Mouse (Mus musculus) spleen, postnatal 4 days (tissue): ENCODE data around the gene Olfr372.
"Not testable (repeated sequence)": the region's sequence is repeated elsewhere in the genome, so short reads cannot be mapped to it uniquely, and the experiment has no call there.

Experiments
- DNase-seq, 2 experiments: peaks; one replicate each; pipeline ENCODE4 v3.0.0; 2022; ENCODE audit warnings: low spot score in 2 of 2

The Olfr372 gene

DNA sequence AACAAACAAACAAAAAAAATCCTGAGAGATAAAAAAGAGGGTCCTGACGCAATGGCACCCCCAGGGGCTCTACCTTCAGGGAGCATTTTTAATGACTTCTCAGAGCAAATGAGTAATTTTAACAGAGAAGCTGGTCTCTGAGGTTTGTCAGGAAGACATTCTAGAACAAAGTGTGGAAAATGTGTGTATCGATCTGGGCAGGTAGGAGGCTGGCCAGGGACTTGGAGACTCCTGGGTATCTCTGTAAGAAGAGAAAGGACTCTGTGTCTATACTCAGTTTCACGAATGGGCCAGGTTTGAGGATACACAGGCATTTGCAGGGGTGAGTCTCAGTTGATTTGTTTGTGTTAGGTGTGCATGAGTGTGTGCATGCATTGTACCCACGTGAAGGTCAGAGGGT is at the start of gene Olfr372:
Gene Olfr372, plus strand, starts transcription at position 301 of the 400 bp plus-strand sequence.
- not testable (repeated sequence) for DNase-seq

DNA sequence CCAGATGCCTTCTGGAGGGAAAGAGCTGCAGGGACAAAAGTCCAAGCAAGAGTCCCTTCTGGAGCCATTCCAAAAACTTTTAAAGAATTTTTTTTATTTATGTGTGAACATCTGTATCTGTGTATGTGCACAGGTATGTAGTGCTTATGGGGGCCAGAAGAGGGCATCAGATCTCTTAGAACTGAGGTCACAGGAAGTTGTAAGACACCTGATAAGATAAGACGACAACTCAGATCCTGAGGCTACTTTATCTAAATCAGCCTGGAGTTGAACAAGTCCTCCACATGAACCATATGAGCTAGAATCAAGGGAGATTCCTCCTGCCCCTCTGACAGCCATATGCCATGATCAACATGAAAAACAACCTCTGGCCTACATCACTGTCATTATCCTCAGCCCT is 41.6 kb upstream of the Olfr372 start:
- no peak for DNase-seq

- DNase-seq, result no peak
Observed at GRCm38 (mm10) chr8:72000223-72000622, 40.8 kb upstream of the Olfr372 start.

DNA sequence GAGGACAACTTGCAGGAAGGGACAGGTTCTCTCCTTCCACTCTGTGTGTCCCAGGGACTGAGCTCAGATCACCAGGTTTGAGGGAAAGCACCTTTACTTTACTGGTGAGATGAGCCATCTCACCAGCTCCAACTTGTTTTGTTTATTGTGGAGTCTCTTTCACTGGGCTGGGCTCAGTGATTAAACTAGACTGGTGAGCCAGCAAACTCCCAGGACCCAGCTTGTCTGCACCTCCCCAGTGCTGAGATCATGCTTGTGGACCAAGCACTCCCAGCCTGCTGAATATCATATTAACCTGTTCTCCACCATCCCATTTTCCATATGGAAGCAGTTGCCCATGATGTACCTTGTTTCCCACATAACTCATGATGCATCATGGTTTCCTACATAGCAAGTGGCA is 38.1 kb upstream of the Olfr372 start:
- DNase-seq, result no peak

- DNase-seq, result no peak
Observed at GRCm38 (mm10) chr8:72005912-72006311, 35.1 kb upstream of the Olfr372 start.

- DNase-seq, result peak in 1 of 2 experiments; percentile 60
Observed at GRCm38 (mm10) chr8:72006763-72007162, 34.3 kb upstream of the Olfr372 start.

DNA sequence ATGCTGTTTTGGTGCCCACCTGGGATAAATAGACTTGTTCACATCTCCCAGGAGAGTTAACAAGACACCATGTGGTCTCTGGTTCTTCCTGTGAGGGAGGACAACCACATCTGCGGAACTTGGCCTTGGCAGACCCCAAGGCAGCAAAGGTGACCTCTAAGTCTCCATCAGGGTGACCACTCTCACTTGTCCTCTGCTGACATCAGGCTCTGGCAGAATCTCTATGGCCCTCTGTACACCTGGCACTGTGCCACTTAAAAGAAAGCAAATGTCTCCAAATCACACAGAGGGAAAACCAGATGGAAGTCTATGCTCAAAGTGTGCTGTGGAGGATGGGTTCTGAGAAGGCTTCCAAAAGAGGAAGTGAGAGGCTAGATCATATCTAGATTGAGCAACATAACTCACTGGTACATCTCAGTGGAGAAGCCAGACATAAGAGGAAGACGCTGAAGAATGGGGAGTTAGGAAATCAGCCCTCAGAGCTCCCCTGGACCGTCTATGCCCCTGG is 32.8 kb upstream of the Olfr372 start:
- peak; percentile 36 to 72 for DNase-seq

GRCm38 (mm10) chr8:72009473-72009872 is 31.5 kb upstream of the Olfr372 start, which contains the start of gene Cyp4f18:
Cyp4f18 (minus strand) TSS chr8:72009626.
- DNase-seq, result peak; percentile 69 to 82

DNA sequence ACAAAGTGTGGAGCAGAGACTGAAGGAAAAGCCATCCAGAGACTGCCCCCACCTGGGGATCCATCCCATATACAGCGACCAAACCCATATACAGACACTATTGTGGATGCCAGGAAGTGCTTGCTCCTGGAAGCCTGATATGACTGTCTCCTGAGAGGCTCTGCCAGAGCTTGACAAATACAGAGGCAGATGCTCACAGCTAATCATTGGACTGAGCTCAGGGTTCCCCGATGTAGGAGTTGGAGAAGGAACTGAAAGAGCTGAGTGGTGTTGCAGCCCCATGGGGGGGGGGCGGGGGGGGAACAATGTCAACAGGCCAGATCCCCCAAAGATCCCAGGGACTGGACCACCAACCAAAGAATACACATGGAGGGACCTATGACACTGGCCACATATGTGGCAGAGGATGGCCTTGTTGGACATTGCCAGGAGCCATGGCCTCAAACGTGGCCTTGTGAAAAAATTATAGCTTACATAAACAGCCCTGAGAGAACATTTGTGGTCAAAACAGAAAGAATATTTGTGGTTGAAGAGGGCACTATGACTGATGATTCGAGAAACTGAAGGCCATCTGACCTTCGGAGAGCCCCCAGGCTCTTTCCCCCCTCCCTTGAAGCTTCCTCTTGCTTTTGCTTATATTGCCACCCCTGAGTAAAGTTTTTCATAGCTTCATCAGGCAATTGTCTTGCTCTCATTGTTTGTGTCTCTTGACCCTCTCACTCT is 27.4 kb upstream of the Olfr372 start:
- DNase-seq, result not testable (repeated sequence)

DNA sequence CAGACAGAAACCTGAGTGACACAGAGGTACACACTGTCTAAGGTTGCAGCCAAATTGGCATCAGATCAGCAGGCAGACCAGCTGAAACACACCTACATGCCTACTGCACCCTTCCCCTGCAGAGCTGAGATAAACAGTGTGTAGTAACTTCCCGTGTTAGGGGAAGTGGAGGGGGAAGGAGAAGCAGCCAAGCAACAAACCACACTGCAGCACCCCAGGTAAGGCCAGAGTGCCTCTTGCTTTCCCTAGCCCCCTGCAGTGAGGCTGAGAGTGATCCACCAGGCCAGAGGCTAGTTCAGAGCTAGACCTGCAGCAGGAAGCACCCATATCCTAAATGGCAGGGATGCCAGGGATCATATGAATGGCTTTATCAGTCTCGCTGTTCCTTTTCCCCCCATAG is 23.7 kb upstream of the Olfr372 start:
- DNase-seq, result peak; percentile 51 to 79

- no peak for DNase-seq
Observed at GRCm38 (mm10) chr8:72018141-72018540, 22.9 kb upstream of the Olfr372 start.

- not testable (repeated sequence) for DNase-seq
Observed at GRCm38 (mm10) chr8:72019022-72019421, 22.0 kb upstream of the Olfr372 start.

DNA sequence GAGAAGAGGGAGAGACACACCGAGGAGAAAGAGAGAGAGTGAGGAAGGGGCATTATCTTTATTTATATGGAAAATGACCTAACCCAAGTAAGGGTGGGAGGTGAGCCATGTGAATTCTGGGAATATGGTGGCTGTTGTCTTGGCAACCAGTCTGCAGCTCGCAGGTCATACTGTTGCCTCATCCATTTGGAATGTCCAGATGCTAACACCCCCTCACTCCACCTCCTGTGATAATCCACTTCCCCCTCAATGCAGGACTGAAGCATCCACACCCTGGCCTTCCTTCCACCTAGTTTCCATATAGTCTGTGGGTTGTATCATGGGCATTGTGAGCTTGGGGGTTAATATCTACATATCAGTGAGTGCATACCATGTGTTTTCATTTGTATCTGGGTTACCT is 21.2 kb upstream of the Olfr372 start:
- no peak for DNase-seq

- peak; percentile 50 to 75 for DNase-seq
Observed at GRCm38 (mm10) chr8:72024886-72025285, 16.1 kb upstream of the Olfr372 start.

DNA sequence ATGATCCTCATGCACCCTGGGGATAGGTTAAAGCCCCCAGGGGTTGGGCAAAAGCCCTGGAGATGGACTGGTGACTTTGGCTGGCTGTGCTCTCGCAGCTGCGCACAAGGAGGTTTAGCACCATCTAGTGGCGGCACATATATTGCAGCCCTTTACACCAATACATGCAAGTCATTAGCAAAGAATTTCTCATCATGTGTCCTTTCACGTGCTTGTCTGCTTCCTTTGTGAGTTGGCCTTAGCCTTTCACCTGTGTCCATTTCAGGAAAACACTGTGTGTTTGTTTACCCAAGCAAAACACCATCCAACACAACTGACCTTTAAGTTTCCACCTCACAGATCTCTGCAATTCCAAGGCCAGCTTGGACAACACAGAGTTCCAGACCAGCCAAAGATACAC is 8.1 kb upstream of the Olfr372 start:
- peak; percentile 65 to 81 for DNase-seq

DNA sequence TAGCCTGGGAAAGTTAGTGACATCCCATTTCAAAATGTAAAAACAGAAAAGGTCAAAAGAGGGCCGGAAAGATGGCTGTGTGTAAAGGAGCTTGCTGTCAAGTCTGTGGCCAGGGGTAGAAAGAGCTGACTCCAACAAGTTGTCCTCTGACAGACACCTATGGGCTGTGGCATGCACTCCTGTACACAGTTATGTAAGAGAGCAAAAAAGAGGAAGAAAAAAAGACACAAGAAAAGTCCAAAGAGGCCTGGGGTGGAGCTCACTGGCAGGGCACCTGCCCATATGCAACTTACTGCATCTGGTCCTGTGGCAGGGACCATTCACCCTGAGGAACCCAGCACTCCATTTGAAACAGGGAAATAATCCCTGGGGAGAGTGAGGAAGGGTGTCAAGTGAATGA is 1.5 kb downstream of the Olfr372 start:
- no peak for DNase-seq

DNA sequence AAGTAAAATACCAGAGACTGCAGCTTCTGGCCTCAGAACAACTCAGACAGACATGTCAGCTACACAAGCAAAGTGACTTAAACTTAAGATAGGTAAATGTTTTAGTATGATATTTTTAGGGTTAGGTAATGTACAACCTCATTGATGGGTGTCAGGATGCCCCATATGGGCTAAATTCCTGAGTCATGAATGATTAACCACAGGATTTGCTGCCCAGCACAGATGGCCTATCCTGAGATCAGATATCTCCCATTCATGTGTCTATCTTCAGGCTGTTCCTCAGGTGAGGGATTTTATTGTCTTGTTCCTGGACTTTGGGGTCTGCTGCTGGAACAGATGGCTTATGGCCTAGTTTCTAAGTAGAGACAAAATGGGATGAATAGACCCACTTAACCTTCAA is 13.6 kb downstream of the Olfr372 start:
- DNase-seq, result not testable (repeated sequence)

GRCm38 (mm10) chr8:72057643-72058042 is 16.6 kb downstream of the Olfr372 start:
- not testable (repeated sequence) for DNase-seq

- DNase-seq, result not testable (repeated sequence)
Observed at GRCm38 (mm10) chr8:72066819-72067399, 25.9 kb downstream of the Olfr372 start.

- not testable (repeated sequence) for DNase-seq
Observed at GRCm38 (mm10) chr8:72082877-72083276, 41.9 kb downstream of the Olfr372 start, which contains the start of gene Olfr373. Olfr373 (plus strand) TSS chr8:72083177.

- no peak for DNase-seq
Observed at GRCm38 (mm10) chr8:72084744-72085143, 43.7 kb downstream of the Olfr372 start.

- DNase-seq, result not testable (repeated sequence)
Observed at GRCm38 (mm10) chr8:72087611-72088010, 46.6 kb downstream of the Olfr372 start.

DNA sequence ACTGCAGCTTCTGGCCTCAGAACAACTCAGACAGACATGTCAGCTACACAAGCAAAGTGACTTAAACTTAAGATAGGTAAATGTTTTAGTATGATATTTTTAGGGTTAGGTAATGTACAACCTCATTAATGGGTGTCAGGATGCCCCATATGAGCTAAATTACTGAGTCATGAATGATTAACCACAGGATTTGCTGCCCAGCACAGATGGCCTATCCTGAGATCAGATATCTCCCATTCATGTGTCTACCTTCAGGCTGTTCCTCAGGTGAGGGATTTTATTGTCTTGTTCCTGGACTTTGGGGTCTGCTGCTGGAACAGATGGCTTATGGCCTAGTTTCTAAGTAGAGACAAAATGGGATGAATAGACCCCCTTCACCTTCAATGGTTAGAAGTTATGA is 55.7 kb downstream of the Olfr372 start:
- DNase-seq, result not testable (repeated sequence)
